Mouse (Mus musculus): ENCODE data around the gene Mep1a. TPM values are rescaled to one million over a fixed set of nuclear protein-coding genes. Genes with fewer than 3 reads are reported as not detected.
"Not testable (repeated sequence)": the region's sequence is repeated elsewhere in the genome, so short reads cannot be mapped to it uniquely, and the experiment has no call there.

The Mep1a gene
- polyA plus RNA-seq, 1 experiment from 2014 or later = 0.03 TPM

GRCm38 (mm10) chr17:43518644-43519409 is 16.2 kb upstream of the Mep1a start:
- no peak for ATAC-seq
- POLR2A ChIA-PET = interaction anchor here (1.2 kb wide), 1 partner anchor 92 kb away, joined by 3 read pairs; no protein-coding TSS in a partner anchor
- TF ChIP-seq CTCF (IDR thresholded peaks at IDR 0.05) = peak; percentile 91
- in situ Hi-C loops (cut with MboI; ENCODE audit: low pct_unique_long_range_greater_than_20kb) = loop anchor here (5.0 kb wide), 1 partner anchor 88 kb away; no protein-coding TSS in a partner anchor
- H3K27me3 ChIP-seq = no peaks in the 10 kb centered on the region
- DNase-seq (ENCODE audit: low read depth, low spot score) = no peak
- CTCF ChIA-PET = interaction anchor here (0.9 to 3.8 kb wide), 15 partner anchors 15 to 192 kb away, joined by 3 to 32 read pairs (median 4); partner anchors contain the start of gene Pla2g7

- ChIA-PET CTCF (interaction anchor here (1.4 to 2.0 kb wide), 2 partner anchors 10 to 107 kb away, joined by 3 to 8 read pairs; no protein-coding TSS in a partner anchor), POLR2A (no interaction called here)
- ATAC-seq (peak; percentile 85), DNase-seq (ENCODE audit: low read depth, low spot score) (peak; percentile 47)
- H3K27me3 ChIP-seq = no peaks in the 10 kb centered on the region
- in situ Hi-C loops (cut with MboI; ENCODE audit: low pct_unique_long_range_greater_than_20kb) = no loop called here
- no peak for TF ChIP-seq CTCF (IDR thresholded peaks at IDR 0.05)
Observed at GRCm38 (mm10) chr17:43510782-43511181, 8.2 kb upstream of the Mep1a start.

- CTCF ChIA-PET = no interaction called here
- no peak for ATAC-seq
- TF ChIP-seq CTCF (IDR thresholded peaks at IDR 0.05) = no peak
- POLR2A ChIA-PET = no interaction called here
- in situ Hi-C loops (cut with MboI; ENCODE audit: low pct_unique_long_range_greater_than_20kb) = no loop called here
- no peaks in the 10 kb centered on the region for H3K27me3 ChIP-seq
- DNase-seq (ENCODE audit: low read depth, low spot score) = no peak
Observed at GRCm38 (mm10) chr17:43504594-43504934, 2.0 kb upstream of the Mep1a start.

GRCm38 (mm10) chr17:43503861-43504593 is 1.4 kb upstream of the Mep1a start:
- H3K27me3 ChIP-seq = no peaks in the 10 kb centered on the region
- CTCF ChIA-PET = no interaction called here
- in situ Hi-C loops (cut with MboI; ENCODE audit: low pct_unique_long_range_greater_than_20kb) = no loop called here
- ATAC-seq = peak; percentile 73
- DNase-seq (ENCODE audit: low read depth, low spot score) = peak; percentile 67
- POLR2A ChIA-PET = no interaction called here
- no peak for TF ChIP-seq CTCF (IDR thresholded peaks at IDR 0.05)

- in situ Hi-C loops (cut with MboI; ENCODE audit: low pct_unique_long_range_greater_than_20kb) = no loop called here
- ChIA-PET POLR2A (no interaction called here), CTCF (interaction anchor here (3.5 kb wide), 1 partner anchor 8 kb away, joined by 8 read pairs; no protein-coding TSS in a partner anchor)
- H3K27me3 ChIP-seq = no peaks in the 10 kb centered on the region
- ATAC-seq (no peak), DNase-seq (ENCODE audit: low read depth, low spot score) (no peak)
- TF ChIP-seq CTCF (IDR thresholded peaks at IDR 0.05) = no peak
Observed at GRCm38 (mm10) chr17:43501631-43502030, 981 bp downstream of the Mep1a start.

- no peak for TF ChIP-seq CTCF (IDR thresholded peaks at IDR 0.05)
- no peak for ATAC-seq
- DNase-seq (ENCODE audit: low read depth, low spot score) = no peak
- in situ Hi-C loops (cut with MboI; ENCODE audit: low pct_unique_long_range_greater_than_20kb) = no loop called here
- H3K27me3 ChIP-seq = no peaks in the 10 kb centered on the region
- POLR2A ChIA-PET = no interaction called here
- CTCF ChIA-PET = interaction anchor here (3.5 kb wide), 1 partner anchor 9 kb away, joined by 8 read pairs; no protein-coding TSS in a partner anchor
Observed at GRCm38 (mm10) chr17:43501223-43501622, 1.4 kb downstream of the Mep1a start.

- CTCF ChIA-PET = interaction anchor here (1.2 to 3.5 kb wide), 2 partner anchors 10 to 12 kb away, joined by 3 to 8 read pairs; no protein-coding TSS in a partner anchor
- ATAC-seq = no peak
Observed at GRCm38 (mm10) chr17:43500513-43500912, 2.1 kb downstream of the Mep1a start.

GRCm38 (mm10) chr17:43497521-43497920 is 5.1 kb downstream of the Mep1a start:
- DNase-seq (ENCODE audit: low read depth, low spot score) = no peak
- in situ Hi-C loops (cut with MboI; ENCODE audit: low pct_unique_long_range_greater_than_20kb) = no loop called here
- H3K27me3 ChIP-seq = no peaks in the 10 kb centered on the region
- POLR2A ChIA-PET = no interaction called here
- no peak for ATAC-seq
- no peak for TF ChIP-seq CTCF (IDR thresholded peaks at IDR 0.05)
- CTCF ChIA-PET = no interaction called here

More at GRCm38 (mm10) chr17:43500513-43500912, 2.1 kb downstream of the Mep1a start:
- in situ Hi-C loops (cut with MboI; ENCODE audit: low pct_unique_long_range_greater_than_20kb) = no loop called here
- no peak for TF ChIP-seq CTCF (IDR thresholded peaks at IDR 0.05)
- no peaks in the 10 kb centered on the region for H3K27me3 ChIP-seq
- POLR2A ChIA-PET = no interaction called here
- no peak for DNase-seq (ENCODE audit: low read depth, low spot score)

GRCm38 (mm10) chr17:43495502-43495901 is 7.1 kb downstream of the Mep1a start:
- POLR2A ChIA-PET = no interaction called here
- DNase-seq (ENCODE audit: low read depth, low spot score) (no peak), ATAC-seq (peak; percentile 39)
- TF ChIP-seq CTCF (IDR thresholded peaks at IDR 0.05) = no peak
- in situ Hi-C loops (cut with MboI; ENCODE audit: low pct_unique_long_range_greater_than_20kb) = no loop called here
- CTCF ChIA-PET = no interaction called here
- H3K27me3 ChIP-seq = no peaks in the 10 kb centered on the region

- H3K27me3 ChIP-seq; DNase-seq (ENCODE audit: low read depth, low spot score); in situ Hi-C loops (cut with MboI; ENCODE audit: low pct_unique_long_range_greater_than_20kb); POLR2A ChIA-PET; CTCF ChIA-PET; ATAC-seq: not testable (repeated sequence)
Observed at GRCm38 (mm10) chr17:43490371-43490770, 12.2 kb downstream of the Mep1a start.

Measured in Patski (cell line).